Mouse (Mus musculus): ENCODE results near the gene Cntn4.

Gene Cntn4

GRCm38 (mm10) chr6:106078629-106079028 is 401.2 kb downstream of the Cntn4 start:
- DNase-seq (ENCODE audit: low spot score) = no peak

- no peak for DNase-seq (ENCODE audit: low spot score)
Observed at GRCm38 (mm10) chr6:106097856-106098255, 420.4 kb downstream of the Cntn4 start.

- DNase-seq (ENCODE audit: low spot score) = peak; percentile 13
Observed at GRCm38 (mm10) chr6:106118523-106119081, 441.1 kb downstream of the Cntn4 start.

DNA sequence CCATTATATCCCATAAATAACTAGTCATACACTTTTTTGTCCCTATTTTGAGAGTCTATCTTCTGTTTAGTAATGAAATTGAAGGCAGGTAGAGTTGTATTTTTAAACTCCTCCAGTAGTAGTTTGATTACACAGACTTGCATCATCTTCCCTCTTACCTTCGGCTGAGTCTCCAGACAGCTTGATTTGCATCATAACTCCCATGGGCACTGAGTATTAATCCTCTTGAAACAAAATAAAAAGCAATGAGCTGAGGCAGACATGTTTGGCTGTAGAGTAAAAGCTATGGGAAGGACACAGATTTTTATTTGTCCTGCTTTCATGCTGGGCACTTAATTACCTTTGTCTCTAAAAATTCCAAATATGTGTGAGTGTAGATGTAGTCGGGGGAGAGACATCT is 476.1 kb downstream of the Cntn4 start:
- no peak for DNase-seq (ENCODE audit: low spot score)

- no peak for DNase-seq (ENCODE audit: low spot score)
Observed at GRCm38 (mm10) chr6:106155362-106155761, 477.9 kb downstream of the Cntn4 start.

DNA sequence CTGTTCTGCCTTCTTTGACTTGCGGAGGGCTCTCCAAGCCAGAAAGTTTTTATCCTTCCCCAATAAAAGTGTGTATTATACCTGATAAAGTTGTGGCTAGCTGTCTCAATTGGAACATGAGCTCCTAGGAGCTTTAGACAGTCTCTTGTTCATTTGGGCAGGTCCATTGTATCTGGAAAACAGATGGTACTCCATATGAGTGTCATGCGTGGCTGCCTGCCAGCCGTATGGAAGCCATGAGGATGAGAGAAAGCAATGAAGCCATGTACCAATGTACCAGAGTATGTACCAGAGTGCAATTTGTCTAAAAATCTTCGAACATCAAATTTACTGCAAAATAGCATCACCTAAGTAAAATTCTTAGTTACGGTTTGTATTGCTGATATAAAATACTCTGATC is 500.1 kb downstream of the Cntn4 start:
- no peak for DNase-seq (ENCODE audit: low spot score)

DNA sequence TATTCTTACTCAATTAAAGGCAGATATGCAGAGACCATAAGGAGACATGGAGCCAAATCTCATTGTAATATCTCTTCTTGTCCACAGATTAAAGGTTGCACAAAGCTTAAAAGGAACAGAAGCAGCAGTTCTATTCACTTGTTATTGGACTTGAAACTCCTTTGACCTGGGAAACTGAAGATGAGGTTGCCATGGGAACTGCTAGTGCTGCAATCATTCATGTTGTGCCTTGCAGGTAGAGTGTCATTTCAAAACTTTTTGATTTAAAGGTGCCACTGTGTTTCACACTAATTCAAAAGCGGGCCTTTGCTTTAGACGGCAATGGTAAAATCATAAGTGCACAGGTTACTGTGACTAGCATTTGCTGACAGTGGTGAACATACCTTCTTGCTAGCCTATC is 504.1 kb downstream of the Cntn4 start:
- DNase-seq (ENCODE audit: low spot score) = no peak

- no peak for DNase-seq (ENCODE audit: low spot score)
Observed at GRCm38 (mm10) chr6:106200974-106201373, 523.5 kb downstream of the Cntn4 start.

GRCm38 (mm10) chr6:106207401-106207800 is 529.9 kb downstream of the Cntn4 start:
- no peak for DNase-seq (ENCODE audit: low spot score)

DNA sequence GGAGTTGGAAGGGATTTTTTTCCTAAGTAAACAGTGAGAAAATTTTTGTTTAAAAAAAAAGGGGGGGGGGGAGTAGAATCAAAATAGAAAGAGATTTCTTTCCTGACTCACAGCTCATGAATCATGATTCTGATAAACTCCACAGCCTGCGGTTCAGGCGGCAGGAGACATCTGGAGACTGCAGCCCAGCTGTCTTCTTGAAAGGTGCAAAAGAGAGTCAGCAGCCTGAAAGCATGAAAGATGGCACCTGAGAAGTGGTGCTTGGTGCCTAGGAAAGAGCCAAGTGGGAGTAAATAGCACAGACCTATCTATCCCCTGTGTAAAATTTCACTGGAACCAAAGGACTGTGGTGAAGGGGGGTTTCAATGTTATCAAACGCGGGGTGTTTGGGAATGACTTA is 535.6 kb downstream of the Cntn4 start:
- no peak for DNase-seq (ENCODE audit: low spot score)

DNA sequence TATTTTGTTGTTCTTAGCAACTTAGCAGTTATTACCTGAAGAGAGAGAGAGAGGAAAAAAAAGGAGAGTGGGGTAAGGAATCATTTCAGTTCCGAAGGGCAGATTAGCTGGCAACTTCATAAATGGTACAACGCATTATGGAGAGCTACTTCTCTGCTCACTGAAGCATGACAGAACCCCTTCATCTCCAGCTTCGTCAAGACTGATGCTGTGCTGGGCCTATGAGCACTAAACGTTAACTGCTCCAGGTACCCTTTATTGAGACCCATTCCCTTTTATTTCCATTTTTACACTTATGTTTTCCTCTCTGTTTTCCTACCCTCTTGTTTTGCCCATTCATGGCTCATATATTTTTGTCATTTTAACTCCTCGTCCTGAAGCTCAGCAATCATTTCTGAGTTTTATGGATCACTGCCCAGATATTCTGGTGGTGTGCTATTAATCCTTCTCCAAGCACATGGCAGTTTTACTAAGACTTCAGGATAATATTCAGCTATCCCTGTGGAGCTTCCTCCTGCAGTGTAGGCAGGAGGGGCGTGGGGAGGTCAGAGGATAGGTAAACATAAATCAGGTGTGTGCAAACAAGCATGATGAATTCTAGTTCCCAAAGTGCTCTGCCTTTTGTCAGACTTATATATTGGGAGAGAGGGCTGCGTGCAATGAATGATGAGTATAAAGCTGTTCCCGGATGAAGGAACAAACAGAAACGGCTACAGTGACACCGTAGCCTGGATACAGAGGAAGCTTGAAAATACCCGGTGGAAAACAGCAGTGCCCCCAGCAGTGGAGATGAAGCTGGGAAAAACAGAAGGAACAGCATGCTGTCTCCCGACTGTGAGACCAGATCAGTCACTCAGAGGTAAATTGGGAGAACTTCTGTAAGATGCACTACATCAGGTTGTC is 559.8 kb downstream of the Cntn4 start:
- no peak for DNase-seq (ENCODE audit: low spot score)

GRCm38 (mm10) chr6:106241553-106241952 is 564.1 kb downstream of the Cntn4 start:
- no peak for DNase-seq (ENCODE audit: low spot score)

DNA sequence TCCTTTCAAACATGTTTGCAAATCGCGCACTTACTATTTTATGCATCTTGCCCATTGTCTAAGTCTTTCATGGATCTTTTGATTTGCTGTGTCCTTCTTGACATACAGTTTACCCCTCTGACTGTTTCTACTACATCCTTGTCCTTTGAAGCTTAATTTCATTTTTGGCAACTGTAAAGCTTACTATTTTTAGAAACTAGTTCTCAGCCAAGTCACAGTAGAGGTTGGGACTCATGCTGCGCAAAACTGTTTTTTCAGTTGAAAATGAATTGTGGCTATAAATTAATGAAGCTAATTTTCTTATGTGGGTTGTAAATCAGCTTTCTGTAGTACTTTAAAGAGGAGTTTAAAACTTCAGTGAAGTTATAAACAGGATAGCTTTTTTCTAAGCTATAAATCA is 585.9 kb downstream of the Cntn4 start:
- DNase-seq (ENCODE audit: low spot score) = no peak

DNA sequence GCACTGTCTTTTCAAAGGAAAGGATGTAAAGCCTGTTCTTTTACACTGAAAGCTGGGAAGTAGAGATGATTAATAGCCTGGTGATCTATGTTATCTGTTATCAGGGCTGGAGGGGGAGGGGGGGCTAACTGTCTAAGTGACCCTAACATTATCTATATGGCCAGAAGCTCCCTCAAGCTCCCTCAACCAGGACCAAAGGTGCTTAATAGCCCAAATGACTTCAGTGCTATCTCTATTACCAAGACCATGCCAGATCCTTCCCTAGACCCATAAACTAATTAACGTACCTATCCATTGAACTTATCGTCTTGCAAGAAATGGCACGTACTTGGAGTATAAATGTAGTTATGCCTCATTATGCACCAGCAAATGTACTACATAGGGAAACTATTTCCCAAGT is 588.0 kb downstream of the Cntn4 start:
- DNase-seq (ENCODE audit: low spot score) = no peak

- DNase-seq (ENCODE audit: low spot score) = no peak
Observed at GRCm38 (mm10) chr6:106266304-106266703, 588.8 kb downstream of the Cntn4 start.

DNA sequence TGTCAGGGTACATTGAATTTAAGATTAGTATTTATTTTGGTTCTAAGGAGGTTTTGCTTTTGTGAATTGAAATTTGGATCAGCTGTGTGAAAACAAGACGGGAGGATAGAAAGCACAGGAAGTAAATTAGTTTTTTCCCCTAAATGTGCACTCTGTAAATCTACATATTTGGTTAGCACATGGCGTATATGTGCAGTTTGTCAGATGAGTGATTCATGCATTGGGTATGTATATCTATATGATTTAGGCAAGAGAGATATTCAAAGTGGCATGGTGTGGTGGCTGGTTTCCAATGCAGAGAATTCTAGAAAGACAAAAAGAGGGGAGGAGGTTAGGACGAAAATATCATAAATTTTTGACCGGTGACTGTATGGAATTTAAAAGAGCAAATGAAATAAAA is 591.3 kb downstream of the Cntn4 start:
- DNase-seq (ENCODE audit: low spot score) = no peak

DNA sequence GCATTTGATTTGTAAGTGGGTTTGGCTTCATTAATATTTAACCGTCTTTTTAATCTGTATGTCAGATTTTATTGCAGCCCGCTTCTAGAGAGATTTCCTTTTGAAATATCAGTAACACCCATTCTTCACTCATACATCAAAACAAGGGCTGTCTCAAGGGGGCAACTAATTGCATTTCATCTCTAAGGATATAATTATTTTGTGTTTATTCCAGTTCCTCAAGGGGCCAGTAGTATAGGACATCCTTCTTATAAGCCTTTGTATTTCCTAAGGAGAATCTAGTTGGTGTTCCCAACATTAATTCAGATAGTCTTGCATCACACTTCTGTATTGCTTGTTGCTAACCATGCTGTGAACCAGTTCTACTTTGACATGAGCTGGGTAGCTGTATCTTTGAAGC is 599.7 kb downstream of the Cntn4 start:
- no peak for DNase-seq (ENCODE audit: low spot score)

DNA sequence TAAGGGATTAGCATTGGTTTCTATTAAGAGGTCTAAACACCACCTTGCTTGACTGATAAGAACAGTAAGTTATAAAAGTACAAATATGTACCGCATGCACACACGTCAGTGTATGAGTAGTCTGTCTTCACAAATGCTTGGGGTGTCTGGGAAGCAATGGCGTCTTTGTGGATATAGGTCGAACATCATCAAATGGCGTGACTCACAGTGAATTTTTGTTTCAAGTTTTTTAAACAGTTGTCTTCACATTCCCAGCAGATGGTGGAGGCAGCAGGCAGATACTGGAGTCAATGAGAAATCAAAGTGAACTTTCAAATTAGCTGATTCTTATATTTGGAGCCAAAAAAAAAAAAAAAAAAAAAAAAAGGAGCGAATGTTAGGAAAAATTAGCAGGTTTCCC is 604.2 kb downstream of the Cntn4 start:
- DNase-seq (ENCODE audit: low spot score) = no peak

GRCm38 (mm10) chr6:106283815-106284214 is 606.4 kb downstream of the Cntn4 start:
- no peak for DNase-seq (ENCODE audit: low spot score)

GRCm38 (mm10) chr6:106299451-106299850 is 622.0 kb downstream of the Cntn4 start:
- no peak for DNase-seq (ENCODE audit: low spot score)

- DNase-seq (ENCODE audit: low spot score) = no peak
Observed at GRCm38 (mm10) chr6:106300179-106300578, 622.7 kb downstream of the Cntn4 start.

DNA sequence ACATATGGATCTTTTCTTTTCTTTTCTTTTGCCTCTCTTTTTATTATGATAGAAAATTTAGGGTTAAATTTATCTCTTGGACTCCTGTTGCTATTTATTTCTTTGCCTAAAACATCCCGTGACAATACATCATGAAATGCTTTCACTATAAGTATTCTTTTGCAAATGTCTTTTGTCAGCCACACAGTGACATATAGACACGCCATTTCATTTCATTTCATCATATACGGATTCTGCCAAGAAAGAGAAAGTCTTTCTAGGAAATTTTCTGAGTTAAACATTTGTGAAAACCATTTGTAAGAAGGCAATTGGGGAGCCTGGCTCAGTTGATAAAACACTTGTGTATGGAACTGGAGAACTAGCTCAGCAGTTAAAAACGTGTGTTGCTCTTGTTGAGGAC is 625.0 kb downstream of the Cntn4 start:
- no peak for DNase-seq (ENCODE audit: low spot score)

DNA sequence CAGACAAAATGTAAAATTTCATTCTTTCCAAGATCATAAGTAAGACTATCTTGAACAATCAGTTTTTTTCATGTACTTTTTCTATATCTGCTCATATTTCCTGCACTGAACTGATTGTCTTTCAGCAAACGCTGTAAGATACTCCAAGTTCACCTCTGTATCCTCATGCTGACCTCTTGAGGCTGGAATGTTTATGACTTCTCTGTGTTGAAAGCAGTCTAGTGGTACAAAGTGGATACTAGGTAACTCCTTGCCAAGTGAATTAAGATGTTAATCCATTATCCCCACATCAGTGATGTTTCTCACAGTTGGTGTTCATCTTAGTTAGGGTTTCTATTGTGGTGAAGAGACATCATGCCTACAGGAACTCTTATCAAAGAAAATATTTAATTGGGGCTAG is 651.5 kb downstream of the Cntn4 start:
- no peak for DNase-seq (ENCODE audit: low spot score)

DNA sequence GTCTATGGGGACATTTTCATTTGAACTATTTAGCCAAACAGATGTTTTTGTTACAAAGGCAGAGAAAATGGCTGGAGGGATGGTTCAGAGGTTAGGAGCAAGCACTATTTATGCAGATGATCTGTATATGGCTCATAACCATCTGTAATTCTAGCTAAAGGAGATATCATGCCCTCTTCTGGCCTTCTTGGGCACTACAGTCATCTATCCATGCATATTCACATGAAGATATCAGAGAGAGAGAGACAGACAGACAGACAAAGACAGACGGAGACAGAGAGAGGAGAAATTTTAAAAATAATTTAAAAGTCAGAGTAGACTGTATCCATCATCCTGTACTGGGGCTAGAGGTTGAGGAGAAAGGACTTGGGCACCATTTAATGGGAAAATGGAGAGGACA is 652.2 kb downstream of the Cntn4 start:
- DNase-seq (ENCODE audit: low spot score) = peak; percentile 12

All from embryo, embryonic 10 days (tissue).